Mouse (Mus musculus): ENCODE measurements around the gene Gpr63. TPM values are rescaled to one million over a fixed set of nuclear protein-coding genes. Genes with fewer than 3 reads are reported as not detected.

Gpr63 gene
- polyA plus RNA-seq (2015; fragmentation: Nextera tagmentation; extraction: Ambion mirVana): 0.08 TPM in 1 of 2 replicates, not detected in the other

DNA sequence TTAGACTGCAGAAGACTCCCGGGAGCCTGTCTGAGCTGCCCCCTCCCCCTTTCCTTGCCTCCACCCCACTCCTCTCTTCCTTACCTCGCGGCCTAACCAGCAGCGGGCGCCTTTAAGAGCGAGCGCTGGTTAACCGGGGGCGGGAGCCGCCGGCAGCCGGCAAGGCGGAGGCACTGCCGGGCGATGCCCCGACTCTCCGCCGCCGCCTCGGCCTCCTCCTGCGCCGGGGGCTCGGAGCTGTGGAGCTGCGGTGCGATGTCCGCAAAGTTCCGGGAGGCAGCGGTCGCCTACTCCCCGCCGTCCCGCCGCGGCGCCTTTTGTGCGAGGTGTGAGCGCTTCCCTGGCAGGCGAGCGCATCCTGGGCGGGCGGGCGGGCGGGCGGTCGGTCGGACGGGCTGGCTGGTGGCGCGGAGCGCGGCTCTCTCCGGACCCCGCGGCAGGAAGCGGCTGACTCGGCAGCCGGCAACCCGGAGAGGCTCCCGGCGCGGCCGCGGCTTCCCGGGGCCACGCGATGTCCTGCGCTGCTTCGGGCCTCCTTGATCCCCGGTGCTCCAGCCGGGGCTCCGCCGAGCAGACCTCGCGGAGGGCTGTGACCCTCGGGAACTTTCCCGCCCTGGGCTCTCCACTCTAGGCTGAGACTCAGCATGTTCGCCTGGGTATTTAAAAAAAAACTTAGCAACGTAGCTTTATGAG, at the start of gene Gpr63:
Gene Gpr63 (plus strand): TSS at position 109 of the 693 bp plus-strand sequence.
- H3K4me2 ChIP-seq (ENCODE audit: low read depth, low read length): peak within 1 kb of the TSS; percentile 61
- no peaks in the 10 kb centered on the region for H3K36me3 ChIP-seq (ENCODE audit: control insufficient read depth, insufficient read depth)
- H3K4me1 ChIP-seq (ENCODE audit: control insufficient read depth, low read depth, low read length): no peaks in the 10 kb centered on the region
- H3K4me3 ChIP-seq (ENCODE audit: low read depth, low read length): peak within 1 kb of the TSS; percentile 52
- ATAC-seq (ENCODE audit: low read depth): peak; percentile 51
- H3K9me3 ChIP-seq (replicated peaks; ENCODE audit: control insufficient read depth, low read length): no peaks in the 10 kb centered on the region
- peak within 1 kb of the TSS; percentile 18; the same call in 1 of the 2 replicates for H3K9ac ChIP-seq (ENCODE audit: low read depth, low read length)
- H3K27me3 ChIP-seq (ENCODE audit: control insufficient read depth, insufficient read depth, low read depth, low read length): peaks cover 28% of the 10 kb centered on the region
- under 1% methylated on average over 69 of the region's 78 CpGs for WGBS (ENCODE audit: insufficient replicate concordance)
- H3K27ac ChIP-seq (ENCODE audit: low read length): no peak within 1 kb of the TSS

- Histone ChIP-seq H3K9ac (ENCODE audit: low read depth, low read length) (no peak overlapping the region), H3K4me1 (ENCODE audit: control insufficient read depth, low read depth, low read length) (no peaks in the 10 kb centered on the region)
Measured at GRCm38 (mm10) chr4:24920006-24920577, 46.1 kb upstream of the Gpr63 start.

GRCm38 (mm10) chr4:24924726-24925125, 41.5 kb upstream of the Gpr63 start:
- ATAC-seq (ENCODE audit: low read depth): no peak
- H3K4me3 ChIP-seq (ENCODE audit: low read depth, low read length): no peak overlapping the region
- H3K27me3 ChIP-seq (ENCODE audit: control insufficient read depth, insufficient read depth, low read depth, low read length): no peaks in the 10 kb centered on the region
- H3K36me3 ChIP-seq (ENCODE audit: control insufficient read depth, insufficient read depth): no peaks in the 10 kb centered on the region
- H3K4me1 ChIP-seq (ENCODE audit: control insufficient read depth, low read depth, low read length): no peaks in the 10 kb centered on the region
- no peak overlapping the region for H3K4me2 ChIP-seq (ENCODE audit: low read depth, low read length)
- 43% methylated on average over 2 of the region's 2 CpGs for WGBS (ENCODE audit: insufficient replicate concordance)
- no peak overlapping the region for H3K9ac ChIP-seq (ENCODE audit: low read depth, low read length)
- no peak overlapping the region for H3K27ac ChIP-seq (ENCODE audit: low read length)
- H3K9me3 ChIP-seq (replicated peaks; ENCODE audit: control insufficient read depth, low read length): no peaks in the 10 kb centered on the region

More at GRCm38 (mm10) chr4:24920006-24920577, 46.1 kb upstream of the Gpr63 start:
- H3K9me3 ChIP-seq (replicated peaks; ENCODE audit: control insufficient read depth, low read length): no peaks in the 10 kb centered on the region
- no peak overlapping the region for H3K27ac ChIP-seq (ENCODE audit: low read length)
- H3K27me3 ChIP-seq (ENCODE audit: control insufficient read depth, insufficient read depth, low read depth, low read length): no peaks in the 10 kb centered on the region
- ATAC-seq (ENCODE audit: low read depth): no peak
- WGBS (ENCODE audit: insufficient replicate concordance): 61% methylated on average over 5 of the region's 5 CpGs
- no peak overlapping the region for H3K4me2 ChIP-seq (ENCODE audit: low read depth, low read length)
- no peak overlapping the region for H3K4me3 ChIP-seq (ENCODE audit: low read depth, low read length)
- H3K36me3 ChIP-seq (ENCODE audit: control insufficient read depth, insufficient read depth): no peaks in the 10 kb centered on the region

- H3K4me1 ChIP-seq (ENCODE audit: control insufficient read depth, low read depth, low read length): no peaks in the 10 kb centered on the region
- no peaks in the 10 kb centered on the region for H3K27me3 ChIP-seq (ENCODE audit: control insufficient read depth, insufficient read depth, low read depth, low read length)
- no peak for ATAC-seq (ENCODE audit: low read depth)
Measured at GRCm38 (mm10) chr4:24928260-24928780, 37.9 kb upstream of the Gpr63 start.

DNA sequence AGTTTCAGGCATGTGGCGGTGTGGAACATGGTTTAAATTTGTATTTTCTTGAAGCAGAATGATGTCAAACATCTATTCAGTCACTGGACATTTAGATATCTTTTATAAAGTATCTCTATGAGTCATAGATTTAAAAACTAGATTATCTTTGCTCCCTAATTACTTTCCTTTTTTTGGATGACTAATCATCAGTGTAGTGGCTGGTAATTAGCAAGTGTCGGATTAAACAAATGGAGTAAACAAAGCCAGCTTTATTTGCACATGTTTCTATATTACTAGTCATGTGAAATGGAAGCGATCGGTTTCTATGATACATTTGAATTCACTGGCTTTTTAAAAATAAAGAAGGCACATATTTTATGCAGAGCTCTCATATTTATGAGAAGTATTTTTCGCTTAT, 37.3 kb upstream of the Gpr63 start:
- WGBS (ENCODE audit: insufficient replicate concordance): 69% methylated on average over 5 of the region's 5 CpGs
- ATAC-seq (ENCODE audit: low read depth): no peak

More at GRCm38 (mm10) chr4:24928260-24928780, 37.9 kb upstream of the Gpr63 start:
- Histone ChIP-seq H3K27ac (ENCODE audit: low read length) (no peak overlapping the region), H3K4me2 (ENCODE audit: low read depth, low read length) (no peak overlapping the region), H3K9ac (ENCODE audit: low read depth, low read length) (no peak overlapping the region), H3K4me3 (ENCODE audit: low read depth, low read length) (no peak overlapping the region), H3K36me3 (ENCODE audit: control insufficient read depth, insufficient read depth) (no peaks in the 10 kb centered on the region), H3K9me3 (replicated peaks; ENCODE audit: control insufficient read depth, low read length) (no peaks in the 10 kb centered on the region)
- WGBS (ENCODE audit: insufficient replicate concordance): 62% methylated on average over 5 of the region's 5 CpGs

GRCm38 (mm10) chr4:24942728-24943424, 23.3 kb upstream of the Gpr63 start:
- Histone ChIP-seq H3K27ac (ENCODE audit: low read length) (no peak overlapping the region), H3K4me1 (ENCODE audit: control insufficient read depth, low read depth, low read length) (no peaks in the 10 kb centered on the region), H3K4me3 (ENCODE audit: low read depth, low read length) (no peak overlapping the region), H3K27me3 (ENCODE audit: control insufficient read depth, insufficient read depth, low read depth, low read length) (no peaks in the 10 kb centered on the region), H3K9ac (ENCODE audit: low read depth, low read length) (no peak overlapping the region), H3K36me3 (ENCODE audit: control insufficient read depth, insufficient read depth) (no peaks in the 10 kb centered on the region), H3K9me3 (replicated peaks; ENCODE audit: control insufficient read depth, low read length) (no peaks in the 10 kb centered on the region), H3K4me2 (ENCODE audit: low read depth, low read length) (no peak overlapping the region)
- ATAC-seq (ENCODE audit: low read depth): no peak
- WGBS (ENCODE audit: insufficient replicate concordance): 40% methylated on average over 6 of the region's 6 CpGs

More for the DNA sequence above, 37.3 kb upstream of the Gpr63 start:
- Histone ChIP-seq H3K36me3 (ENCODE audit: control insufficient read depth, insufficient read depth) (no peaks in the 10 kb centered on the region), H3K4me3 (ENCODE audit: low read depth, low read length) (no peak overlapping the region), H3K27ac (ENCODE audit: low read length) (no peak overlapping the region), H3K9ac (ENCODE audit: low read depth, low read length) (no peak overlapping the region), H3K9me3 (replicated peaks; ENCODE audit: control insufficient read depth, low read length) (no peaks in the 10 kb centered on the region), H3K27me3 (ENCODE audit: control insufficient read depth, insufficient read depth, low read depth, low read length) (no peaks in the 10 kb centered on the region), H3K4me2 (ENCODE audit: low read depth, low read length) (no peak overlapping the region), H3K4me1 (ENCODE audit: control insufficient read depth, low read depth, low read length) (no peaks in the 10 kb centered on the region)

- Histone ChIP-seq H3K27ac (ENCODE audit: low read length) (no peak overlapping the region), H3K4me2 (ENCODE audit: low read depth, low read length) (peak overlapping the region; percentile 61), H3K4me1 (ENCODE audit: control insufficient read depth, low read depth, low read length) (no peaks in the 10 kb centered on the region), H3K36me3 (ENCODE audit: control insufficient read depth, insufficient read depth) (no peaks in the 10 kb centered on the region), H3K9ac (ENCODE audit: low read depth, low read length) (no peak overlapping the region), H3K9me3 (replicated peaks; ENCODE audit: control insufficient read depth, low read length) (no peaks in the 10 kb centered on the region), H3K4me3 (ENCODE audit: low read depth, low read length) (peak overlapping the region; percentile 52), H3K27me3 (ENCODE audit: control insufficient read depth, insufficient read depth, low read depth, low read length) (peaks cover 28% of the 10 kb centered on the region)
- 7% methylated on average over 8 of the region's 8 CpGs for WGBS (ENCODE audit: insufficient replicate concordance)
- no peak for ATAC-seq (ENCODE audit: low read depth)
Measured at GRCm38 (mm10) chr4:24965918-24966298, 299 bp upstream of the Gpr63 start.

GRCm38 (mm10) chr4:24967251-24967650, 1.0 kb downstream of the Gpr63 start:
- WGBS (ENCODE audit: insufficient replicate concordance): 17% methylated on average over 7 of the region's 7 CpGs
- H3K9me3 ChIP-seq (replicated peaks; ENCODE audit: control insufficient read depth, low read length): no peaks in the 10 kb centered on the region
- H3K4me2 ChIP-seq (ENCODE audit: low read depth, low read length): peak overlapping the region; percentile 17; the same call in 1 of the 2 replicates
- no peaks in the 10 kb centered on the region for H3K36me3 ChIP-seq (ENCODE audit: control insufficient read depth, insufficient read depth)
- no peak overlapping the region for H3K9ac ChIP-seq (ENCODE audit: low read depth, low read length)
- H3K27me3 ChIP-seq (ENCODE audit: control insufficient read depth, insufficient read depth, low read depth, low read length): peaks cover 28% of the 10 kb centered on the region
- no peak overlapping the region for H3K27ac ChIP-seq (ENCODE audit: low read length)
- no peaks in the 10 kb centered on the region for H3K4me1 ChIP-seq (ENCODE audit: control insufficient read depth, low read depth, low read length)
- no peak for ATAC-seq (ENCODE audit: low read depth)
- H3K4me3 ChIP-seq (ENCODE audit: low read depth, low read length): no peak overlapping the region

Measured in liver, embryonic 16.5 days (tissue).